Mouse (Mus musculus): Measurements from ENCODE around the gene Spryd3.

- no peak for TF ChIP-seq CTCF (IDR thresholded peaks at IDR 0.05; ENCODE audit: borderline replicate concordance, extremely low read depth, insufficient read depth, insufficient read length)
- no peak for TF ChIP-seq POLR2A (IDR thresholded peaks at IDR 0.05; ENCODE audit: borderline replicate concordance, extremely low read depth, insufficient read depth, insufficient read length, poor library complexity, severe bottlenecking)
Observed at GRCm38 (mm10) chr15:102175736-102176319, 39.8 kb upstream of the Spryd3 start.
